Mouse (Mus musculus) embryonic facial prominence, embryonic 15.5 days (tissue): ENCODE results near the gene Xdh. TPM values are rescaled to one million over a fixed set of nuclear protein-coding genes. Genes with fewer than 3 reads are reported as not detected.

Source experiments
- ATAC-seq: fragments of 200-750 bp; cut with Nextera tagmentation; 2 replicates; pipeline ENCODE4 v1.8.0; 2017; ENCODE audit warnings: low read depth, moderate TSS enrichment; ENCODE audit not compliant: insufficient number of reproducible peaks, low FRiP score, low TSS enrichment
- H3K27ac ChIP-seq: fragments of 300-500 bp; sonication (generic); replicated peaks from 2 replicates; pipeline ENCODE4 v1.5.1; 2015; ENCODE audit warnings: mild to moderate bottlenecking, inconsistent platforms
- H3K27me3 ChIP-seq: fragments of 300-500 bp; sonication (generic); 2 replicates; pipeline ENCODE4 v1.6.1; 2015; ENCODE audit warnings: inconsistent platforms
- H3K36me3 ChIP-seq: fragments of 300-500 bp; sonication (generic); 2 replicates; pipeline ENCODE4 v1.6.1; 2015; ENCODE audit warnings: mild to moderate bottlenecking, inconsistent platforms
- H3K4me1 ChIP-seq: fragments of 300-500 bp; sonication (generic); 2 replicates; pipeline ENCODE4 v1.6.1; 2015; ENCODE audit warnings: inconsistent platforms
- H3K4me2 ChIP-seq: fragments of 300-500 bp; sonication (generic); replicated peaks from 2 replicates; pipeline ENCODE4 v1.6.1; 2015; ENCODE audit warnings: mild to moderate bottlenecking, inconsistent platforms
- H3K4me3 ChIP-seq: fragments of 300-500 bp; sonication (generic); replicated peaks from 2 replicates; pipeline ENCODE4 v1.5.1; 2015; ENCODE audit warnings: mild to moderate bottlenecking, inconsistent platforms
- H3K9ac ChIP-seq: fragments of 300-500 bp; sonication (generic); 2 replicates; pipeline ENCODE4 v1.6.1; 2015; ENCODE audit warnings: inconsistent platforms
- H3K9me3 ChIP-seq: fragments of 300-500 bp; sonication (generic); replicated peaks from 2 replicates; pipeline ENCODE4 v1.6.1; 2016; ENCODE audit warnings: inconsistent platforms
- WGBS: fragments of 180-500 bp; shearing (Covaris S2); methylation state at CpG from one replicate; pipeline ENCODE4 v1.1.7; 2015; 5-methylcytosine and 5-hydroxymethylcytosine counted together
- polyA plus RNA-seq: library from polyadenylated mRNA; unstranded; fragments of >200 nt; fragmentation: Nextera tagmentation; extraction: Ambion mirVana; gene quantifications from 2 replicates; pipeline ENCODE4 v1.2.1, GENCODE M21; 2015

The Xdh gene
- polyA plus RNA-seq = 2.8 and 3.4 TPM in 2 replicates

DNA sequence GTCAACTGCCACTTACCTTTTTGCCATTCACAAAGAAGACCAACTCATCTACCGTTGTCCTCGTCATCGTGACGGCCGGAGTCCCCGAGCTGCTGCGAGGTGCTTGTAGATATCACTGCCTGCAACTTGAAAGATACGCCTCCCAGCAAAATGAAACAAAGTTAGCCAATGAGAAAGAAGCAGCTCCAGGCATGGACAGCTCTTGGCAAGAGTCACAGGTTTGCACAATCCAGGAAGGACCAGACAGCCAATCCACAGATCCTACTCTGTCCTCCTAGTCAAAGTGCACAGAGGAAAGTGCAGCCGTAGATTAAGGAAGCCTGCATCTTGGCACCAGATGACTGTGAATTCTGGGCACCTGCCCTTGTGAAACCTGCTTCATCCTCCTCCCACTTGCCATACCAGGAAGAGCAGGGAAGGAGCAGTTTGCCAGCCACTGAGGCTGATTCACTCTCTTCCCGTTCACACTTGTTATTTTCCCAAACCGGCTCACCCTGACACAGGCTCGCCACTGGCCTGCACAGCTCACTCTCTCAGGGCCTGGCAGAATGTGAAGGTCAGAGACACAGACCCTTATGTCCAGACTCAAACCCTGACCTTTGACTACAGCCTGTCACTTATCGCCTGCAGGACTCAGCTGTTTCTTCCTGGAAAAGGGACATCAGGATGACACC lies at the start of gene Xdh:
TSS of gene Xdh (minus strand) at position 135 of the 674 bp plus-strand sequence.
- Histone ChIP-seq H3K9ac (no peak within 1 kb of the TSS), H3K4me1 (no peaks in the 10 kb centered on the region), H3K4me2 (0 out of 2 replicates have a peak within 1 kb of the TSS, but pooled peaks have one; percentile 10), H3K36me3 (no peaks in the 10 kb centered on the region), H3K27me3 (no peaks in the 10 kb centered on the region), H3K4me3 (no peak within 1 kb of the TSS), H3K9me3 (no peaks in the 10 kb centered on the region), H3K27ac (peak within 1 kb of the TSS; percentile 22; the same call in 1 of the 2 replicates)
- no peak for ATAC-seq
- 67% methylated on average over 13 of the region's 13 CpGs for WGBS

GRCm38 (mm10) chr17:73995907-73996645 lies 46.1 kb upstream of the Xdh start:
- Histone ChIP-seq H3K27ac (no peak overlapping the region), H3K4me3 (no peak overlapping the region), H3K9me3 (no peaks in the 10 kb centered on the region), H3K4me1 (no peaks in the 10 kb centered on the region), H3K4me2 (no peak overlapping the region), H3K36me3 (no peaks in the 10 kb centered on the region), H3K9ac (no peak overlapping the region), H3K27me3 (no peaks in the 10 kb centered on the region)
- ATAC-seq = no peak
- WGBS = 77% methylated on average over 13 of the region's 13 CpGs

- Histone ChIP-seq H3K27ac (no peak overlapping the region), H3K4me1 (no peaks in the 10 kb centered on the region), H3K9ac (no peak overlapping the region), H3K27me3 (no peaks in the 10 kb centered on the region), H3K4me3 (no peak overlapping the region), H3K4me2 (no peak overlapping the region), H3K36me3 (no peaks in the 10 kb centered on the region), H3K9me3 (no peaks in the 10 kb centered on the region)
- ATAC-seq = no peak
- WGBS = 84% methylated on average over 4 of the region's 4 CpGs
Measured at GRCm38 (mm10) chr17:73991264-73991663, 41.3 kb upstream of the Xdh start.

- H3K27ac ChIP-seq = no peak overlapping the region
- no peaks in the 10 kb centered on the region for H3K27me3 ChIP-seq
- no peaks in the 10 kb centered on the region for H3K36me3 ChIP-seq
- no peaks in the 10 kb centered on the region for H3K9me3 ChIP-seq
- H3K4me3 ChIP-seq = no peak overlapping the region
- H3K4me1 ChIP-seq = no peaks in the 10 kb centered on the region
- H3K4me2 ChIP-seq = no peak overlapping the region
- no peak overlapping the region for H3K9ac ChIP-seq
- 52% methylated on average over 2 of the region's 2 CpGs for WGBS
- ATAC-seq = no peak
Measured at GRCm38 (mm10) chr17:73986571-73986970, 36.6 kb upstream of the Xdh start.

- Histone ChIP-seq H3K36me3 (no peaks in the 10 kb centered on the region), H3K9me3 (no peaks in the 10 kb centered on the region), H3K9ac (no peak overlapping the region), H3K4me2 (no peak overlapping the region), H3K4me3 (no peak overlapping the region), H3K27ac (no peak overlapping the region), H3K27me3 (no peaks in the 10 kb centered on the region), H3K4me1 (no peaks in the 10 kb centered on the region)
- WGBS = 90% methylated on average over 4 of the region's 4 CpGs
- ATAC-seq = no peak
Measured at GRCm38 (mm10) chr17:73985936-73986335, 35.9 kb upstream of the Xdh start.

GRCm38 (mm10) chr17:73984508-73984907 lies 34.5 kb upstream of the Xdh start:
- Histone ChIP-seq H3K36me3 (no peaks in the 10 kb centered on the region), H3K9me3 (no peaks in the 10 kb centered on the region), H3K9ac (no peak overlapping the region), H3K27me3 (no peaks in the 10 kb centered on the region), H3K4me1 (no peaks in the 10 kb centered on the region), H3K4me3 (no peak overlapping the region), H3K27ac (no peak overlapping the region), H3K4me2 (no peak overlapping the region)
- no peak for ATAC-seq
- WGBS = 15% methylated on average over 4 of the region's 4 CpGs

DNA sequence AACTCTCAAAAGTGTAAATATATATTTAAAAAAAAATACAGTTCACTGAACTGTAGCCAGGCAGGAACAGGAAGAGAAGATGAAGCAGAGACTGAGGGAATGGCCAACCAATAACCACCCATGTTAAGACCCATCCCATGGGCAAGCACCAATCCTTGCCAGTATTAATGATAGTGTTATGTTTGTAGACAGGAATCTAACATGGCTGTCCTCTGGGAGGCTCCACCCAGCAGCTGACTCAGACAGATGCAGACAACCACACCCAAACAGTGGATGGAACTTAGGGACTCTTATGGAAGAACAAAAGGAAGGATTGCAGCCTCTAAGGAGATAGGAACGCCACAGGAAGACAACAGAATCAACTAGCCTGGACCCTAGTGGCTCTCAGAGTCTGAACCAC lies 32.9 kb upstream of the Xdh start:
- Histone ChIP-seq H3K4me2 (no peak overlapping the region), H3K27ac (no peak overlapping the region), H3K4me1 (no peaks in the 10 kb centered on the region), H3K36me3 (no peaks in the 10 kb centered on the region), H3K27me3 (no peaks in the 10 kb centered on the region), H3K9me3 (no peaks in the 10 kb centered on the region), H3K4me3 (no peak overlapping the region), H3K9ac (no peak overlapping the region)
- 83% methylated on average over 1 of the region's 1 CpGs for WGBS
- ATAC-seq = no peak

GRCm38 (mm10) chr17:73976066-73976465 lies 26.1 kb upstream of the Xdh start:
- H3K27ac ChIP-seq = no peak overlapping the region
- no peaks in the 10 kb centered on the region for H3K9me3 ChIP-seq
- H3K4me3 ChIP-seq = no peak overlapping the region
- H3K27me3 ChIP-seq = no peaks in the 10 kb centered on the region
- H3K4me2 ChIP-seq = no peak overlapping the region
- H3K4me1 ChIP-seq = no peaks in the 10 kb centered on the region
- H3K9ac ChIP-seq = no peak overlapping the region
- H3K36me3 ChIP-seq = no peaks in the 10 kb centered on the region
- no peak for ATAC-seq

DNA sequence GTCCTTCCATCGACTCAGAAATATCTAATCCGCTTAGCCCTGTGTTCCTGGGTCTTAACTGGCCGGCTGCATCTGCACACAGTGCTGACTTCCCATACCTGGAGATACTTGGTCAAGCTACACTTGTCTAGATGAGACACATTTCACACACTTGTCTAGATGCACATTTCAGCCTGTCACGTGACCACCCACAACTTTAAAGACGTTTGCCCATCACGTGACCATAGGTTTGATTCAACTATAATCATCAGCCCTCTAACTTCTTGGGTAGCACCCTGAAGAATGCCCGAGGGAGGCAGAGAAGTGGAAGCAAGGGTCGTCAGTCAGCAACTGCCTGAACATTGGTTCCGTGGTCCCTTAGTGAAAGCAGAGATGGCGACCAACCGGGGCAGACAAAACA lies 22.7 kb upstream of the Xdh start:
- WGBS = 83% methylated on average over 11 of the region's 11 CpGs
- Histone ChIP-seq H3K9ac (no peak overlapping the region), H3K27me3 (no peaks in the 10 kb centered on the region), H3K4me3 (no peak overlapping the region), H3K4me2 (no peak overlapping the region), H3K9me3 (no peaks in the 10 kb centered on the region), H3K4me1 (peaks cover 8% of the 10 kb centered on the region), H3K36me3 (no peaks in the 10 kb centered on the region), H3K27ac (no peak overlapping the region)
- ATAC-seq = no peak

GRCm38 (mm10) chr17:73971291-73971690 lies 21.3 kb upstream of the Xdh start:
- no peak overlapping the region for H3K4me2 ChIP-seq
- no peak overlapping the region for H3K4me3 ChIP-seq
- no peaks in the 10 kb centered on the region for H3K27me3 ChIP-seq
- H3K9me3 ChIP-seq = no peaks in the 10 kb centered on the region
- WGBS = 63% methylated on average over 4 of the region's 4 CpGs
- no peak for ATAC-seq
- H3K4me1 ChIP-seq = peaks cover 8% of the 10 kb centered on the region
- H3K27ac ChIP-seq = no peak overlapping the region
- no peak overlapping the region for H3K9ac ChIP-seq
- no peaks in the 10 kb centered on the region for H3K36me3 ChIP-seq

- Histone ChIP-seq H3K4me2 (no peak overlapping the region), H3K27me3 (no peaks in the 10 kb centered on the region), H3K4me3 (no peak overlapping the region), H3K9ac (no peak overlapping the region), H3K4me1 (peaks cover 8% of the 10 kb centered on the region), H3K36me3 (no peaks in the 10 kb centered on the region), H3K9me3 (no peaks in the 10 kb centered on the region), H3K27ac (peak overlapping the region; percentile 44; the same call in 1 of the 2 replicates)
- peak; percentile 75 for ATAC-seq
- 41% methylated on average over 3 of the region's 3 CpGs for WGBS
Measured at GRCm38 (mm10) chr17:73970361-73971027, 20.5 kb upstream of the Xdh start.
